Mouse (Mus musculus): ENCODE measurements around the gene Esp18. TPM values are rescaled to one million over a fixed set of nuclear protein-coding genes. Genes with fewer than 3 reads are reported as not detected.

The Esp18 gene
- not detected in 2 replicates for polyA plus RNA-seq (2012; rRNA removed)

DNA sequence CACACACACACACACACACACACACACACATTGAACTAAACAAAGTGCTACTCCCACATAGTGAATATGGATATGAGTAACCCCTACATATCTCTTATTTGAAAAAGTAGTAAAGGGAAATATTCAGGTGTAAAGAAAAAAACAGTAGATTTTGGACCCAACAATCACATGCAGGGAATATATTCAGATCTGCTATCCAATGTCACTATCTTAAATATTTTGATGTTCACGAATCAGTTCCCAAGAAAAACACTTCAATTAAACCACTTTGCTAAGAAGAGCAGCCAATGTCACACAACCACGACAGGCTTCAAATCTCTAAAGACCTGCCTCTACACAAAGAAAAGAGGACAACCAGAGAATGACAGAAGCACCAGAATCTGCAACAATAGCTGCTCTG lies at the start of gene Esp18:
Gene Esp18, plus strand, starts transcription at position 301 of the 400 bp plus-strand sequence.

Other genes starting within 250 kb of the Esp18 start
- not detected in 2 replicates for gene Esp16, start 129.8 kb downstream of the Esp18 start, polyA plus RNA-seq (2012; rRNA removed)
- gene Esp15, start 234.6 kb downstream of the Esp18 start, polyA plus RNA-seq (2012; rRNA removed) = not detected in 2 replicates